In genomic region chr13:98298833-98299758, GRCm38 (mm10) we compare ENCODE assay signal across 8 mouse cellular contexts. TPM values are rescaled to one million over a fixed set of nuclear protein-coding genes. Genes with fewer than 3 reads are reported as not detected.
DNase-seq lines count a peak whose midpoint lies in the region; ATAC-seq and TF ChIP-seq lines count a peak whose summit lies in the region.

No protein-coding gene starts in this region.

- WGBS in forebrain, postnatal 0 days = 46% methylated on average over 21 of the region's 21 CpGs
- 54% methylated on average over 21 of the region's 21 CpGs for WGBS in hindbrain, embryonic 10.5 days

- no peaks in the 10 kb centered on the region for H3K27me3 ChIP-seq in forebrain, postnatal 0 days (ENCODE audit: insufficient read depth, low read length)
- H3K27me3 ChIP-seq in hindbrain, embryonic 10.5 days (ENCODE audit: insufficient read depth, poor library complexity, severe bottlenecking) = no peaks in the 10 kb centered on the region

- no peaks in the 10 kb centered on the region for H3K4me1 ChIP-seq in forebrain, postnatal 0 days (ENCODE audit: insufficient read depth)
- H3K4me1 ChIP-seq in hindbrain, embryonic 10.5 days (replicated peaks) = peaks cover 4% of the 10 kb centered on the region; the same call in 1 of the 2 replicates

- peak overlapping the region; percentile 23 for H3K4me2 ChIP-seq in forebrain, postnatal 0 days (ENCODE audit: low read depth)

- H3K9me3 ChIP-seq in forebrain, postnatal 0 days (ENCODE audit: low read length) = no peaks in the 10 kb centered on the region
- 0 out of 2 replicates have a peak, but pooled peaks cover 3% of the 10 kb centered on the region for H3K9me3 ChIP-seq in hindbrain, embryonic 10.5 days

- peak; percentile 72 for DNase-seq in MEL-GATA-1-ER (ENCODE audit: extremely low read depth, low read depth)
- DNase-seq in cerebellum, adult 18-20 months = peak; percentile 76 to 78
- DNase-seq in forebrain, postnatal 0 days = peak; percentile 91
- peak; percentile 89 for DNase-seq in hindbrain, embryonic 10.5 days (ENCODE audit: low spot score)
- peak; percentile 78 for DNase-seq in layer of hippocampus, adult 9-10 months (ENCODE audit: low spot score)
- DNase-seq in lung, postnatal 10 days = peak; percentile 89
- DNase-seq in retina, adult 2 months (ENCODE audit: low read depth, low spot score) = peak; percentile 56
- peak; percentile 45 to 53 for DNase-seq in thymus, postnatal 36 days

- no peak overlapping the region for H3K27ac ChIP-seq in forebrain, postnatal 0 days (ENCODE audit: low read depth, low read length)
- peak overlapping the region; percentile 74 for H3K27ac ChIP-seq in hindbrain, embryonic 10.5 days

- H3K36me3 ChIP-seq in forebrain, postnatal 0 days (ENCODE audit: insufficient read depth) = no peaks in the 10 kb centered on the region
- H3K36me3 ChIP-seq in hindbrain, embryonic 10.5 days = no peaks in the 10 kb centered on the region

- no peak overlapping the region for H3K4me3 ChIP-seq in forebrain, postnatal 0 days (ENCODE audit: low read depth, low read length)
- peak overlapping the region; percentile 29 for H3K4me3 ChIP-seq in hindbrain, embryonic 10.5 days

- peak; percentile 91 for ATAC-seq in forebrain, postnatal 0 days

- peak; percentile 77 for TF ChIP-seq CTCF in forebrain, postnatal 0 days (IDR thresholded peaks at IDR 0.05; ENCODE audit: low read depth)

- H3K9ac ChIP-seq in forebrain, postnatal 0 days = no peak overlapping the region; the same call in 1 of the 2 replicates

RNA-seq across cellular contexts. Expression of gene Btf3, which starts 17.7 kb away (rescaled TPM):
- 435 and 523 TPM in 2 replicates for total RNA-seq in forebrain, postnatal 0 days (2014; rRNA removed)
- polyA plus RNA-seq in forebrain, postnatal 0 days (2015; fragmentation: Nextera tagmentation; extraction: Ambion mirVana) = 562 and 667 TPM in 2 replicates
- 664 and 711 TPM in 2 replicates for polyA plus RNA-seq in hindbrain, embryonic 10.5 days (2016; fragmentation: Nextera tagmentation; extraction: Ambion mirVana)

RNA-seq across cellular contexts. Expression of gene Gm21976, which starts 19.4 kb away (rescaled TPM):
- 1.0 TPM in 1 of 2 replicates, not detected in the other for total RNA-seq in forebrain, postnatal 0 days (2014; rRNA removed)
- polyA plus RNA-seq in forebrain, postnatal 0 days (2015; fragmentation: Nextera tagmentation; extraction: Ambion mirVana) = not detected in 2 replicates
- not detected in 2 replicates for polyA plus RNA-seq in hindbrain, embryonic 10.5 days (2016; fragmentation: Nextera tagmentation; extraction: Ambion mirVana)

RNA-seq across cellular contexts. Expression of gene Ankra2, which starts 36.2 kb away (rescaled TPM):
- total RNA-seq in forebrain, postnatal 0 days (2014; rRNA removed) = 95.5 and 110 TPM in 2 replicates
- polyA plus RNA-seq in forebrain, postnatal 0 days (2015; fragmentation: Nextera tagmentation; extraction: Ambion mirVana) = 81.6 and 85.9 TPM in 2 replicates
- 17.6 and 22.4 TPM in 2 replicates for polyA plus RNA-seq in hindbrain, embryonic 10.5 days (2016; fragmentation: Nextera tagmentation; extraction: Ambion mirVana)

RNA-seq across cellular contexts. Expression of gene Utp15, which starts 36.3 kb away (rescaled TPM):
- 27.5 and 33.5 TPM in 2 replicates for total RNA-seq in forebrain, postnatal 0 days (2014; rRNA removed)
- polyA plus RNA-seq in forebrain, postnatal 0 days (2015; fragmentation: Nextera tagmentation; extraction: Ambion mirVana) = 16.5 and 22.0 TPM in 2 replicates
- 36.8 and 44.8 TPM in 2 replicates for polyA plus RNA-seq in hindbrain, embryonic 10.5 days (2016; fragmentation: Nextera tagmentation; extraction: Ambion mirVana)

RNA-seq across cellular contexts. Expression of gene Foxd1, which starts 54.9 kb away (rescaled TPM):
- 2.0 and 2.2 TPM in 2 replicates for total RNA-seq in forebrain, postnatal 0 days (2014; rRNA removed)
- 0.62 and 0.86 TPM in 2 replicates for polyA plus RNA-seq in forebrain, postnatal 0 days (2015; fragmentation: Nextera tagmentation; extraction: Ambion mirVana)
- polyA plus RNA-seq in hindbrain, embryonic 10.5 days (2016; fragmentation: Nextera tagmentation; extraction: Ambion mirVana) = 3.9 TPM in 2 replicates
